Mouse (Mus musculus) stomach, embryonic 14.5 days (tissue): ENCODE measurements around the gene Wdr70. TPM values are rescaled to one million over a fixed set of nuclear protein-coding genes. Genes with fewer than 3 reads are reported as not detected.

Experiments
- ATAC-seq: fragments of 200-750 bp; cut with Nextera tagmentation; 2 replicates; pipeline ENCODE4 v1.8.0; 2017; ENCODE audit warnings: low read depth, moderate TSS enrichment; ENCODE audit not compliant: insufficient number of reproducible peaks, insufficient read depth, low FRiP score
- H3K27ac ChIP-seq: fragments of 300-500 bp; sonication (generic); 2 replicates; pipeline ENCODE4 v1.5.1; 2014; ENCODE audit warnings: mild to moderate bottlenecking, low read length, moderate library complexity, mixed read lengths
- H3K27me3 ChIP-seq: fragments of 300-500 bp; sonication (generic); 2 replicates; pipeline ENCODE4 v1.6.1; 2014; ENCODE audit warnings: low read length, control low read depth, mixed read lengths; ENCODE audit not compliant: control insufficient read depth, insufficient read depth
- H3K36me3 ChIP-seq: fragments of 300-500 bp; sonication (generic); 2 replicates; pipeline ENCODE4 v1.6.1; 2014; ENCODE audit warnings: mild to moderate bottlenecking, control low read depth, low read length, moderate library complexity, mixed read lengths; ENCODE audit not compliant: control insufficient read depth, insufficient read depth
- H3K4me1 ChIP-seq: fragments of 300-500 bp; sonication (generic); 2 replicates; pipeline ENCODE4 v1.6.1; 2014; ENCODE audit warnings: low read length, control low read depth, mixed read lengths; ENCODE audit not compliant: control insufficient read depth, insufficient read depth
- H3K4me2 ChIP-seq: fragments of 300-500 bp; sonication (generic); replicated peaks from 2 replicates; pipeline ENCODE4 v1.6.1; 2014; ENCODE audit warnings: low read depth, low read length, control low read depth
- H3K4me3 ChIP-seq: fragments of 300-500 bp; sonication (generic); 2 replicates; pipeline ENCODE4 v1.5.1; 2014; ENCODE audit warnings: low read depth, low read length, control low read depth
- H3K9ac ChIP-seq: fragments of 300-500 bp; sonication (generic); replicated peaks from 2 replicates; pipeline ENCODE4 v1.6.1; 2014; ENCODE audit warnings: low read depth, mild to moderate bottlenecking, control low read depth, low read length, moderate library complexity, mixed read lengths
- H3K9me3 ChIP-seq: fragments of 300-500 bp; sonication (generic); 2 replicates; pipeline ENCODE4 v1.6.1; 2016; ENCODE audit warnings: low read depth, low read length, control low read depth; ENCODE audit not compliant: control insufficient read depth
- WGBS: fragments of 180-500 bp; shearing (Covaris S2); extraction: QIAGEN DNeasy Blood & Tissue Kit; methylation state at CpG from one replicate; pipeline ENCODE4 v1.1.7; 2014; 5-methylcytosine and 5-hydroxymethylcytosine counted together
- polyA plus RNA-seq: library from polyadenylated mRNA; unstranded; fragments of >200 nt; fragmentation: Nextera tagmentation; extraction: Ambion mirVana; gene quantifications from 2 replicates; pipeline ENCODE4 v1.2.1, GENCODE M21; 2014

Wdr70 gene
- polyA plus RNA-seq, 1 experiment from 2014 or later: 59.1 TPM

DNA sequence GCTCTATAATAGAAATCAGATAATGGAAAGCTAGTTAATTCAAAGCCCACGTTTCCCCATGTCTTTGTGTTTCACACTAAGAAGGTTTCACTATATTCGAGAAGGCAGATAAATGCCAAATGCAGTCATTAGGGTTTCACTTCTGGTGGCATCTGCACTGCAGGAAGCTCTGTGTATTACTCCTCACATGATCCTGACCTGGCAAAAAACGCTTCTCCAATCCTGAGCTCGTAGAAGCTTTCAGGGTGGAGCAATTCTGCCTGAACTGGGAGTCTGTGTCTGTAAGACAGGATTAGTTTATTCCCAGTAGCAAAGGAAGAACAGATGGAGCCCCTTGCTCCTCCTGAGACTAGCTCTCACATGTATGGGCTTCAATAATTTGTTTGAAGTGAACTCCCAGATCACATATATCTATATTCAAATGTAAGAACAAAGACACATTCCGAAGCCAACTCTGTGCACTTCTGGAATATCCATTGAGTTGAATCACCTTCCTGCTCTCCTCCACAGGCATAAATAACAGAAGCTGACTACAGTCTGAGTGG lies 192.4 kb downstream of the Wdr70 start:
- no peaks in the 10 kb centered on the region for H3K36me3 ChIP-seq
- no peak overlapping the region for H3K27ac ChIP-seq
- H3K4me3 ChIP-seq: no peak overlapping the region
- ATAC-seq: no peak
- H3K9me3 ChIP-seq: no peaks in the 10 kb centered on the region
- H3K4me1 ChIP-seq: no peaks in the 10 kb centered on the region
- H3K27me3 ChIP-seq: no peaks in the 10 kb centered on the region
- H3K4me2 ChIP-seq: no peak overlapping the region
- no peak overlapping the region for H3K9ac ChIP-seq
- 80% methylated on average over 5 of the region's 5 CpGs for WGBS

DNA sequence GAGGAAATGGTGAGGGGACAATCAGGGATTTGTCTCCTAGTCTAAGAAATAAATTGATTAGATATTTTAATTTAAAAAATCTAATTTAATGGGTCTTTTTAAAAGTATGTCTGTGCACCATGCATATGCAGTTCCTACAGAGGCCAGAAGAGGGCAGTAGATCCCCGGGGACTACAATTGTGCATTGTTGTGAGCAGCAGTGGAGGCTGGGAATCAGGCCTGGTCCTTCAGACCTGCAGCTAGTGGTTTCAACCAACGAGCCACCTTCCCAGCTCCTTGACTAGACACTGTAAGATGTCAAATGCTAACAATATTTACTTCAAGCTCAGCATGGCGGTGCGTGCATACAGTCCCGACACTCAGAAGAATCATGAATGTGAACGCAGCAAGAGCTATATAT lies 199.7 kb downstream of the Wdr70 start:
- Histone ChIP-seq H3K27me3 (no peaks in the 10 kb centered on the region), H3K4me2 (no peak overlapping the region), H3K4me3 (no peak overlapping the region), H3K36me3 (no peaks in the 10 kb centered on the region), H3K27ac (no peak overlapping the region), H3K9ac (no peak overlapping the region), H3K4me1 (no peaks in the 10 kb centered on the region), H3K9me3 (no peaks in the 10 kb centered on the region)
- WGBS: 96% methylated on average over 6 of the region's 6 CpGs
- no peak for ATAC-seq

DNA sequence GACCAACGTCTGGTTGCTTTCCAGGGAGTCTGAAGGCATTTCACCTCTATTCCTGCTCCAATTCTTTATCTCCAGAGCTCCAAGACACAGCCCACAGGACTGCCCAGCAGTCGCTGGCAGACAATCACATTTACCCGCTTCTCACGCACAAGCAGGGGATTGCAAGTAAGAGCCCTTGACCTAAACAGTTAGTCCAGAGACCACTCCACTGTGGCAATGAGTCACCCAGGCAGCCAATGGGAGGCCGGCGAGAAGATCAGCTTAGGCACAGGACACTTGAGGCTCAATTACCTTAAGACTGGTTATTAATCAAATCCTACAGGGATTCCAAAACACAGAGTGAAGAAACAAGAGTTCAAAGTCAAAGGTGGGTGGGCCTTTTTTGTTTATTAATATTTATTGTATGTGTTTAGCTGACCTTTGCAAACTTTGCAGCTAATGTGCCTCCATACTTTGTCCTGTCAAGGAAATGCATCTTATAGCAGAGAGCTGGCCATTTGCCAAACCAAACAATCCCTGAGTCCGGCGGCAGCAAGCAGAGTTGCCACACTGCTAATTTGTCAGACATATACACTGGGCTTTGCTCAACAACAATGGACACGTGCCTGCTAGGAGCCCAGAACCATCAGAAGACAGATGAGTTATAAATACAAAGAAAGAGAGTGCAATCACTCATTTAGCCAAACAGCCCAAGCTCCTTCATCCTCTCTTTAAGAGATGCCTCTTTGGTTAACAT lies 207.3 kb downstream of the Wdr70 start:
- Histone ChIP-seq H3K4me2 (no peak overlapping the region), H3K9me3 (no peaks in the 10 kb centered on the region), H3K27me3 (no peaks in the 10 kb centered on the region), H3K4me3 (no peak overlapping the region), H3K27ac (peak overlapping the region; percentile 4; the same call in 1 of the 2 replicates), H3K4me1 (peaks cover 15% of the 10 kb centered on the region), H3K36me3 (no peaks in the 10 kb centered on the region), H3K9ac (no peak overlapping the region)
- WGBS: 19% methylated on average over 9 of the region's 9 CpGs
- ATAC-seq: peak; percentile 42; the same call in 1 of the 2 replicates

DNA sequence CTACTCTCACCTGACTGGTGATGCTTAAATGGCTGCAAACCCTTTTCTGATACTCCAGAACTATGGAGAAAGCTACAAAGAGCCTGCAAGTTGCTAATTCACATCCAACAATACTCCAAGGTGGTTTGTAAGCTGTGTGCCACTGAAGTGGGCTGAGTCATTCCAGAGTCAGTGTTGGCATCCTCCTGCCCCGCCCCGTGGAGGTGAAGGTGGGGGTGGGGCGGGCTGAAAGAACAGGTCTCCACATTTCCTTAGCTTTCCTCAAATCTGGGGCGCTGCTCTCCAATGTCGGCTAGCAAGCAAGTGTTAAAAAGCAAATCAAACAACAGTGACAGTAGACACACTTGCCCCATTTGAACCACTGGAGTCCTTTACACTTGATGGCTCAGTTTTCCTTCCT lies 208.7 kb downstream of the Wdr70 start:
- H3K4me1 ChIP-seq: peaks cover 15% of the 10 kb centered on the region
- ATAC-seq: no peak
- H3K27ac ChIP-seq: no peak overlapping the region
- no peak overlapping the region for H3K4me2 ChIP-seq
- H3K9me3 ChIP-seq: no peaks in the 10 kb centered on the region
- no peaks in the 10 kb centered on the region for H3K36me3 ChIP-seq
- WGBS: 68% methylated on average over 5 of the region's 5 CpGs
- H3K27me3 ChIP-seq: no peaks in the 10 kb centered on the region
- H3K4me3 ChIP-seq: no peak overlapping the region
- no peak overlapping the region for H3K9ac ChIP-seq

DNA sequence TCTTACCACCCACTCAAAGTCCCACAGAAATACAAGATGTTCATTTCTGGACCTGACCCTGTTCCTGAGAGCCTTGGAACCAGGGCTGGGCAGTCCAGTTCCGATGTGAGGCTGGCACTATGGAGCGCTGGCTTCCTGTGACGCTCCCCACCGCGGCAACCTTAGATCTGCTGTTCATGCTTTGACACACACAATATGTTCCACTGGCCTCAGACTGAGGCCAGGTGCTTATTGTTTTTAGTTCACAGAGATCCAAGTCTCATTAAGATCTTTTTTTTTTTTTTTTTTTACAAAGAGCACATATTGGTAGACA lies 209.7 kb downstream of the Wdr70 start:
- Histone ChIP-seq H3K4me1 (peaks cover 15% of the 10 kb centered on the region), H3K4me2 (no peak overlapping the region), H3K27me3 (no peaks in the 10 kb centered on the region), H3K9ac (no peak overlapping the region), H3K4me3 (no peak overlapping the region), H3K9me3 (no peaks in the 10 kb centered on the region), H3K27ac (no peak overlapping the region), H3K36me3 (no peaks in the 10 kb centered on the region)
- 74% methylated on average over 5 of the region's 5 CpGs for WGBS
- no peak for ATAC-seq

DNA sequence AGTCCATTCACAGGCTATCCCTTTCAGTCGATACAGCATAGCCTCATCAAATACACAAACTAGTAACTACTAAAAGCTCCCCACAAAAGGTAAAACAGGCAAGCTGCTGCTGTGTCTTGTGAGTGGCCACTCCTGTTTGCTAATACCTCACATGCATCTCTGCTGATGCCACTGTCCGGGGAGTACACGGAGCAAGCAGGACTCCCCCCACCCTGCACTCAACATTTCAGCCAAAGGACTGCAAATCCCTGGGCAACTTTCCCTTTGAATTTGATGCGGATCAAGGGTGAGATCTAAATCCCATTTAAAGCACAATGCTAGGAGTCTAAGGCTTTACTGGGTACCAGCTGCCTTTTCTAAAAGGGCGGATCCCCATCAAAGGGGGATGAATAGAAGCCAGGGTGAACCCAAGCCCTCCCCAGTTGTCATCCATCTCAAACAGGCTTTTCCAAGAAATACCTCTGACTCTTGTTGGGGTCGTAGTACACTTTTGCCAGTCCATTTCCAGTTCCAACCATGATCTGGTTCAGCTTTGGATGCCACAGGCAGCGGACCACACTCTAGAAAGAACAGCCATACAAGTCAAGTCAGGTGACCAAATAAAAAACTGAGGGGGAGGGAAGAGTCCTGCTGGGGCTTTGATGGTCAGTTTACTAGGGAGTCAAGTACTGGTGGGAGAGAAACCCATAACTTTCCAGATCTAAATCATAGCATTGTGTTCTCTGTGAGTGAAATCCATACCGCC lies 210.2 kb downstream of the Wdr70 start:
- H3K36me3 ChIP-seq: no peaks in the 10 kb centered on the region
- ATAC-seq: no peak
- 87% methylated on average over 8 of the region's 8 CpGs for WGBS
- H3K9me3 ChIP-seq: no peaks in the 10 kb centered on the region
- H3K9ac ChIP-seq: no peak overlapping the region
- peaks cover 15% of the 10 kb centered on the region for H3K4me1 ChIP-seq
- no peak overlapping the region for H3K4me3 ChIP-seq
- H3K4me2 ChIP-seq: no peak overlapping the region
- no peaks in the 10 kb centered on the region for H3K27me3 ChIP-seq
- no peak overlapping the region for H3K27ac ChIP-seq

DNA sequence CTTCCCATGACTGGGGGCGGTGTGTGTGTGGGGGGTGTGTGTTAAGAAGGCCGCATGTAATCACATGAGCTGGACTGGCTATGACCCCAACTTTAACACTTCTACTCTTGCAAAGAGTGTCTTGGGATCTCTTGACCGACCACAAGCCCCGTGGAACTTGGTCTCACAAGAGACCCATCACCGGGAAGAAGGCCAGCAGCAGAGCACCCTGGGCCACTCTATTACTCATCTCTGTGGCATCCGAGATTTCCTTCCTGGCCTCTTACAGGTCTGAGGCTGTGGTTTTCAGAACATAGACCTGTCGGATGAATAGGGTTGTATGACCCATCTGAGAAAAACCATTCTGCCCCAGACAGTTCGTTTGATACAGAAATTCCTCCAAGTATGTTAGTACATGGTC lies 212.4 kb downstream of the Wdr70 start:
- Histone ChIP-seq H3K9ac (no peak overlapping the region), H3K4me2 (no peak overlapping the region)
- WGBS: 90% methylated on average over 8 of the region's 8 CpGs

DNA sequence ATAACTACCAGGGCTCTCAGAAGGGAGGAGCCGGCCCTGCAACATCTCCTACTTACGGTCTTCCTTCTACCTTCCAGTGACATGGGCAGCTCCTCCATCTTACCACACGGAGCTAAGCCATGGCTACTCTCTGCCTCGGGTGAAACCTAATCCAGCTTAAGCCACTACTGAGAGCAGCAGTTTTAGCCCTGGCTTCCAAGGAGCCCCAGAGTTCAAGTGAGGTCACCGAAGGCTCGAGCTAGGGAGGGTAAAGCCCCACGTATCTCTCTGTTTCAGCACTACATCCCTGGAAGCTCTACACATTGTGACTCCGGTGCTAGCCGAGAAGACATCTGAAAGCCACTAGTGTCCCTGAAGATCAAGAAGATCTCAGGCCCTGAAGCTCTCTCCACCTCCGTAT lies 213.9 kb downstream of the Wdr70 start:
- H3K4me3 ChIP-seq: no peak overlapping the region
- H3K4me2 ChIP-seq: no peak overlapping the region
- no peak overlapping the region for H3K9ac ChIP-seq
- no peak overlapping the region for H3K27ac ChIP-seq
- no peaks in the 10 kb centered on the region for H3K9me3 ChIP-seq
- H3K27me3 ChIP-seq: no peaks in the 10 kb centered on the region
- WGBS: 52% methylated on average over 10 of the region's 10 CpGs
- H3K36me3 ChIP-seq: no peaks in the 10 kb centered on the region
- H3K4me1 ChIP-seq: no peaks in the 10 kb centered on the region
- no peak for ATAC-seq

More for the DNA sequence above, 212.4 kb downstream of the Wdr70 start:
- peaks cover 7% of the 10 kb centered on the region for H3K4me1 ChIP-seq
- no peaks in the 10 kb centered on the region for H3K36me3 ChIP-seq
- no peaks in the 10 kb centered on the region for H3K27me3 ChIP-seq
- H3K27ac ChIP-seq: no peak overlapping the region
- no peaks in the 10 kb centered on the region for H3K9me3 ChIP-seq
- no peak for ATAC-seq
- H3K4me3 ChIP-seq: no peak overlapping the region
